Mouse (Mus musculus) stomach, embryonic 16.5 days (tissue): ENCODE measurements around the gene Ankrd34c. TPM values are rescaled to one million over a fixed set of nuclear protein-coding genes. Genes with fewer than 3 reads are reported as not detected.

Experiments
- ATAC-seq: fragments of 200-750 bp; cut with Nextera tagmentation; 2 replicates; pipeline ENCODE4 v1.8.0; 2017; ENCODE audit warnings: moderate number of reproducible peaks, moderate TSS enrichment; ENCODE audit not compliant: insufficient read depth, low FRiP score
- H3K27ac ChIP-seq: fragments of 300-500 bp; sonication (generic); 2 replicates; pipeline ENCODE4 v1.5.1; 2014; ENCODE audit warnings: low read length
- H3K27me3 ChIP-seq: fragments of 300-500 bp; sonication (generic); 2 replicates; pipeline ENCODE4 v1.6.1; 2014; ENCODE audit warnings: low read length, control low read depth, mixed read lengths; ENCODE audit not compliant: control insufficient read depth, insufficient read depth
- H3K36me3 ChIP-seq: fragments of 300-500 bp; sonication (generic); 2 replicates; pipeline ENCODE4 v1.6.1; 2014; ENCODE audit warnings: low read length; ENCODE audit not compliant: control insufficient read depth, insufficient read depth
- H3K4me1 ChIP-seq: fragments of 300-500 bp; sonication (generic); 2 replicates; pipeline ENCODE4 v1.6.1; 2014; ENCODE audit warnings: low read length, control low read depth, mixed read lengths; ENCODE audit not compliant: control insufficient read depth, insufficient read depth
- H3K4me2 ChIP-seq: fragments of 300-500 bp; sonication (generic); 2 replicates; pipeline ENCODE4 v1.6.1; 2014; ENCODE audit warnings: low read depth, low read length, mixed read lengths
- H3K4me3 ChIP-seq: fragments of 300-500 bp; sonication (generic); replicated peaks from 2 replicates; pipeline ENCODE4 v1.5.1; 2014; ENCODE audit warnings: mild to moderate bottlenecking, low read length
- H3K9ac ChIP-seq: fragments of 300-500 bp; sonication (generic); 2 replicates; pipeline ENCODE4 v1.6.1; 2014; ENCODE audit warnings: low read length
- H3K9me3 ChIP-seq: fragments of 300-500 bp; sonication (generic); replicated peaks from 2 replicates; pipeline ENCODE4 v1.6.1; 2016; ENCODE audit warnings: low read length, control low read depth; ENCODE audit not compliant: control insufficient read depth
- WGBS: fragments of 180-500 bp; shearing (Covaris S2); extraction: QIAGEN DNeasy Blood & Tissue Kit; methylation state at CpG from one replicate; pipeline ENCODE4 v1.1.7; 2014; 5-methylcytosine and 5-hydroxymethylcytosine counted together
- polyA plus RNA-seq: library from polyadenylated mRNA; unstranded; fragments of >200 nt; fragmentation: Nextera tagmentation; extraction: Ambion mirVana; gene quantifications from 2 replicates; pipeline ENCODE4 v1.2.1, GENCODE M21; 2015

The Ankrd34c gene
- not detected in 2 replicates for polyA plus RNA-seq

- ATAC-seq, result no peak
- no peak within 1 kb of the TSS for H3K4me2 ChIP-seq
- H3K27me3 ChIP-seq, result 0 out of 2 replicates have a peak, but pooled peaks cover 2% of the 10 kb centered on the region
- no peaks in the 10 kb centered on the region for H3K9me3 ChIP-seq
- no peaks in the 10 kb centered on the region for H3K4me1 ChIP-seq
- H3K9ac ChIP-seq, result no peak within 1 kb of the TSS
- WGBS, result 3% methylated on average over 8 of the region's 8 CpGs
- H3K36me3 ChIP-seq, result no peaks in the 10 kb centered on the region
- H3K27ac ChIP-seq, result no peak within 1 kb of the TSS
- H3K4me3 ChIP-seq, result no peak within 1 kb of the TSS
Observed at GRCm38 (mm10) chr9:89738295-89738694, at the start of gene Ankrd34c. Gene Ankrd34c, minus strand, starts transcription at chr9:89738475.

- Histone ChIP-seq H3K27ac (no peak overlapping the region), H3K36me3 (no peaks in the 10 kb centered on the region), H3K27me3 (no peaks in the 10 kb centered on the region), H3K9ac (no peak overlapping the region), H3K4me3 (no peak overlapping the region), H3K4me1 (no peaks in the 10 kb centered on the region), H3K9me3 (no peaks in the 10 kb centered on the region), H3K4me2 (no peak overlapping the region)
- WGBS, result 68% methylated on average over 4 of the region's 4 CpGs
- ATAC-seq, result no peak
Observed at GRCm38 (mm10) chr9:89787532-89787931, 49.3 kb upstream of the Ankrd34c start.

GRCm38 (mm10) chr9:89781395-89781927 lies 43.2 kb upstream of the Ankrd34c start:
- Histone ChIP-seq H3K4me2 (no peak overlapping the region), H3K9me3 (no peaks in the 10 kb centered on the region), H3K36me3 (no peaks in the 10 kb centered on the region), H3K4me3 (no peak overlapping the region), H3K27ac (no peak overlapping the region), H3K9ac (no peak overlapping the region), H3K27me3 (no peaks in the 10 kb centered on the region), H3K4me1 (no peaks in the 10 kb centered on the region)
- no peak for ATAC-seq

DNA sequence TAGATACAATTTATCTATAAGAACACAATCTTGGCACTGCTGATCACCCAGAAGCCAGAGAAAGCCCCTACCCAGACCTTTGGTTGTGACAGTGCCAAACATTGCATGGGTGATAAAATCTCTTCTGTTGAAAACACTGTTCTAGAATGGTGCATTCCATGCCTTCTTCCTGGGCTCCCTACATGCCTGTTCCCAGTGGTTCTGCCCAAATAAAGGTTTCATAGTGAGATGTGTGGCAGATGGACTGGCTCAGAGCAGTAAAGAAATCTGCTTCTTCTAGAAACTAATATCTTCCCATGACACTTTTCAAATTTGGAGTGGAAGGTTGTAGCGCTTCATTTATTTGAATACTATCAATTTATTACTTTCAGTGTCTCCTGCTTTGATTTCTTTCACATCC lies 41.0 kb upstream of the Ankrd34c start:
- Histone ChIP-seq H3K27ac (no peak overlapping the region), H3K27me3 (no peaks in the 10 kb centered on the region), H3K9me3 (no peaks in the 10 kb centered on the region), H3K4me2 (no peak overlapping the region), H3K4me1 (no peaks in the 10 kb centered on the region), H3K36me3 (no peaks in the 10 kb centered on the region), H3K9ac (no peak overlapping the region), H3K4me3 (no peak overlapping the region)
- no peak for ATAC-seq
- WGBS, result 91% methylated on average over 1 of the region's 1 CpGs

GRCm38 (mm10) chr9:89771153-89771552 lies 32.9 kb upstream of the Ankrd34c start:
- no peak for ATAC-seq
- Histone ChIP-seq H3K9me3 (no peaks in the 10 kb centered on the region), H3K4me1 (no peaks in the 10 kb centered on the region), H3K36me3 (no peaks in the 10 kb centered on the region), H3K4me3 (no peak overlapping the region), H3K4me2 (no peak overlapping the region), H3K27ac (no peak overlapping the region), H3K9ac (no peak overlapping the region), H3K27me3 (no peaks in the 10 kb centered on the region)
- 41% methylated on average over 1 of the region's 1 CpGs for WGBS

DNA sequence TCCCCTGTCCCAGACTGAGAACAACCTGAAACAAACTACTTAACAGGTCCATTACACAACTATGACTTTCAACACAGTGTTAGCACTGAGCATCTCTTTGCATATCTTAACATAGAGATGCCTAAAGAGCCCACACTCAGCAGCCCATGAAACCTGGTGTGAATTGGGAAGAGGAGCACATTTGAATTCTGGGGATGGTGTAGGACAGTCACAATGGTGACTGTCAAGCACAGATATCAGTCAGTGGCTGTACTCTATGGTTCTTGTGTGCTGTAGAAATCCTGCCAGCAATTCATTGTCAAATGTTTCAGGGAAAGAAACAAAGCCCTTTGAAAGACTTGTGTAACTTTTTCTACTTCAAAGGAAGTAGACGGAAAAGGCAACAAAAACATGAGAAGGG lies 23.7 kb upstream of the Ankrd34c start:
- H3K4me3 ChIP-seq, result no peak overlapping the region
- no peaks in the 10 kb centered on the region for H3K4me1 ChIP-seq
- no peaks in the 10 kb centered on the region for H3K9me3 ChIP-seq
- no peaks in the 10 kb centered on the region for H3K27me3 ChIP-seq
- H3K36me3 ChIP-seq, result no peaks in the 10 kb centered on the region
- H3K27ac ChIP-seq, result no peak overlapping the region
- no peak overlapping the region for H3K4me2 ChIP-seq
- WGBS, result 48% methylated on average over 1 of the region's 1 CpGs
- no peak for ATAC-seq
- no peak overlapping the region for H3K9ac ChIP-seq

GRCm38 (mm10) chr9:89758569-89758968 lies 20.3 kb upstream of the Ankrd34c start:
- Histone ChIP-seq H3K27me3 (no peaks in the 10 kb centered on the region), H3K27ac (no peak overlapping the region), H3K4me1 (no peaks in the 10 kb centered on the region), H3K9ac (no peak overlapping the region), H3K4me2 (no peak overlapping the region), H3K9me3 (no peaks in the 10 kb centered on the region), H3K36me3 (no peaks in the 10 kb centered on the region), H3K4me3 (no peak overlapping the region)
- no peak for ATAC-seq
- 85% methylated on average over 1 of the region's 1 CpGs for WGBS

- no peak overlapping the region for H3K27ac ChIP-seq
- no peak for ATAC-seq
- no peaks in the 10 kb centered on the region for H3K36me3 ChIP-seq
- H3K9ac ChIP-seq, result no peak overlapping the region
- WGBS, result 70% methylated on average over 1 of the region's 1 CpGs
- no peak overlapping the region for H3K4me3 ChIP-seq
- no peaks in the 10 kb centered on the region for H3K4me1 ChIP-seq
- H3K4me2 ChIP-seq, result no peak overlapping the region
- H3K9me3 ChIP-seq, result no peaks in the 10 kb centered on the region
- H3K27me3 ChIP-seq, result no peaks in the 10 kb centered on the region
Observed at GRCm38 (mm10) chr9:89758139-89758538, 19.9 kb upstream of the Ankrd34c start.

- H3K27me3 ChIP-seq, result no peaks in the 10 kb centered on the region
- H3K27ac ChIP-seq, result no peak overlapping the region
- no peaks in the 10 kb centered on the region for H3K9me3 ChIP-seq
- H3K4me3 ChIP-seq, result no peak overlapping the region
- no peak for ATAC-seq
- H3K36me3 ChIP-seq, result no peaks in the 10 kb centered on the region
- H3K4me1 ChIP-seq, result no peaks in the 10 kb centered on the region
- H3K4me2 ChIP-seq, result no peak overlapping the region
- WGBS, result 38% methylated on average over 4 of the region's 4 CpGs
- no peak overlapping the region for H3K9ac ChIP-seq
Observed at GRCm38 (mm10) chr9:89757571-89757970, 19.3 kb upstream of the Ankrd34c start.

DNA sequence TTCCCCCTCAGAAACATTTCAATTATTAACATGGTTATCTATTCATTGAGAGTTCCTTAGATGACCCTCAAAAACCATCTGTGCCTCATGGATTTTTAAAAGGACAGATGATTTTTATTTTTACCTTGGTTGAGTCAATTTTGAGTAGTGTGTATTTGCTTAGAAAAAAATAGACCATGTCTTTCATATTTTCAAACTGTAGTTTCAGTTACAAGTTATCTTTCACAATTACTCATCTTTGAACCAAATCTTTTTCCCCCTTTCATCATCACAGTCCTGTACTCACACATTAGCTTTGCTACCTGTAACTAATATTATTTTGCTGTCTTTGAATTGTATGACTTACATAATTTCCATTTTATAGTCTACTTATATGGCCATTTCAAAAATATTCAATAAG lies 1.8 kb upstream of the Ankrd34c start:
- no peaks in the 10 kb centered on the region for H3K36me3 ChIP-seq
- H3K27me3 ChIP-seq, result 0 out of 2 replicates have a peak, but pooled peaks cover 2% of the 10 kb centered on the region
- H3K9me3 ChIP-seq, result no peaks in the 10 kb centered on the region
- H3K4me3 ChIP-seq, result no peak overlapping the region
- H3K4me1 ChIP-seq, result no peaks in the 10 kb centered on the region
- no peak overlapping the region for H3K27ac ChIP-seq
- H3K4me2 ChIP-seq, result no peak overlapping the region
- no peak overlapping the region for H3K9ac ChIP-seq
- ATAC-seq, result no peak
